Mouse (Mus musculus) cerebellum, adult 2 months (tissue): ENCODE measurements around the gene Cluap1. TPM values are rescaled to one million over a fixed set of nuclear protein-coding genes. Genes with fewer than 3 reads are reported as not detected.
"Not testable (repeated sequence)": the region's sequence is repeated elsewhere in the genome, so short reads cannot be mapped to it uniquely, and the experiment has no call there.

Experiments
- DNase-seq, 2 experiments: peaks; one replicate each; pipeline ENCODE4 v3.0.0; 2021
- H3K27ac ChIP-seq: fragments of 200-500 bp; 2 replicates; pipeline ENCODE4 v1.5.1; 2012; ENCODE audit warnings: low read length, control low read depth, inconsistent platforms; ENCODE audit not compliant: insufficient read depth
- H3K27me3 ChIP-seq: fragments of 200-500 bp; 2 replicates; pipeline ENCODE4 v1.6.1; 2012; ENCODE audit warnings: inconsistent platforms, mild to moderate bottlenecking, low read length, moderate library complexity; ENCODE audit not compliant: control insufficient read depth, insufficient read depth
- H3K4me1 ChIP-seq: fragments of 200-500 bp; 2 replicates; pipeline ENCODE4 v1.6.1; 2011; ENCODE audit warnings: low read length; ENCODE audit not compliant: control insufficient read depth, insufficient read depth
- H3K4me3 ChIP-seq: fragments of 200-500 bp; replicated peaks from 2 replicates; pipeline ENCODE3; 2011; ENCODE audit warnings: mild to moderate bottlenecking, low read depth, low read length, control low read depth; ENCODE audit not compliant: insufficient read depth
- CTCF ChIP-seq: fragments of 200-500 bp; IDR thresholded peaks from 2 replicates; pipeline ENCODE4 v1.5.1; 2011; ENCODE audit warnings: low read depth, mild to moderate bottlenecking, control low read depth, low read length, moderate library complexity, borderline replicate concordance; ENCODE audit not compliant: insufficient read depth
- POLR2A ChIP-seq: fragments of 200-500 bp; IDR thresholded peaks from 2 replicates; pipeline ENCODE4 v1.6.1; 2011; ENCODE audit warnings: low read length, control low read depth, borderline replicate concordance; ENCODE audit not compliant: insufficient read depth
- WGBS: fragments of 180-500 bp; shearing (Covaris S2); methylation state at CpG from one replicate; pipeline ENCODE4 v1.1.7; 2018; 5-methylcytosine and 5-hydroxymethylcytosine counted together
- polyA plus RNA-seq: library from polyadenylated mRNA; depleted of rRNA; stranded (reverse); fragments of >200 nt; gene quantifications from 2 replicates; pipeline ENCODE4 v1.2.3, GENCODE M21; 2012

The Cluap1 gene
- polyA plus RNA-seq, 1 experiment, result 24.6 TPM

GRCm38 (mm10) chr16:3934701-3935100, 26.1 kb downstream of the Cluap1 start:
- Histone ChIP-seq H3K27me3 (no peaks in the 10 kb centered on the region), H3K4me1 (no peaks in the 10 kb centered on the region), H3K27ac (no peak overlapping the region), H3K4me3 (no peak overlapping the region)
- WGBS, result 91% methylated on average over 4 of the region's 4 CpGs
- TF ChIP-seq CTCF (no peak), POLR2A (no peak)
- DNase-seq, result no peak

- 100% methylated on average over 1 of the region's 1 CpGs for WGBS
- Histone ChIP-seq H3K27ac (no peak overlapping the region), H3K4me3 (no peak overlapping the region), H3K4me1 (peaks cover 1% of the 10 kb centered on the region; the same call in 1 of the 2 replicates), H3K27me3 (no peaks in the 10 kb centered on the region)
- DNase-seq, result no peak
- TF ChIP-seq POLR2A (no peak), CTCF (no peak)
Measured at GRCm38 (mm10) chr16:3951141-3951540, 42.5 kb downstream of the Cluap1 start.

GRCm38 (mm10) chr16:3956369-3956768, 47.8 kb downstream of the Cluap1 start:
- 27% methylated on average over 6 of the region's 6 CpGs for WGBS
- Histone ChIP-seq H3K4me3 (no peak overlapping the region), H3K27me3 (no peaks in the 10 kb centered on the region), H3K4me1 (peaks cover 11% of the 10 kb centered on the region; the same call in 1 of the 2 replicates), H3K27ac (0 out of 2 replicates have a peak overlapping the region, but pooled peaks have one; percentile 19)
- peak; percentile 64 to 76 for DNase-seq
- TF ChIP-seq CTCF, result no peak
- TF ChIP-seq POLR2A, result no peak

GRCm38 (mm10) chr16:3959261-3959660, 50.7 kb downstream of the Cluap1 start:
- Histone ChIP-seq H3K4me1 (peaks cover 11% of the 10 kb centered on the region), H3K27ac (peak overlapping the region; percentile 15; the same call in 1 of the 2 replicates), H3K4me3 (no peak overlapping the region), H3K27me3 (no peaks in the 10 kb centered on the region)
- TF ChIP-seq CTCF, result no peak
- TF ChIP-seq POLR2A, result no peak
- WGBS, result 47% methylated on average over 2 of the region's 2 CpGs
- DNase-seq, result peak; percentile 60 to 84

GRCm38 (mm10) chr16:3964990-3965389, 56.4 kb downstream of the Cluap1 start:
- no peak overlapping the region for H3K4me3 ChIP-seq
- 23% methylated on average over 10 of the region's 10 CpGs for WGBS

GRCm38 (mm10) chr16:3965534-3965933, 56.9 kb downstream of the Cluap1 start:
- Histone ChIP-seq H3K4me1 (peaks cover 11% of the 10 kb centered on the region), H3K27me3 (no peaks in the 10 kb centered on the region), H3K27ac (no peak overlapping the region), H3K4me3 (no peak overlapping the region)
- 66% methylated on average over 3 of the region's 3 CpGs for WGBS
- DNase-seq, result no peak
- TF ChIP-seq POLR2A (no peak), CTCF (no peak)

More at GRCm38 (mm10) chr16:3964990-3965389, 56.4 kb downstream of the Cluap1 start:
- Histone ChIP-seq H3K4me1 (peaks cover 11% of the 10 kb centered on the region), H3K27me3 (no peaks in the 10 kb centered on the region), H3K27ac (no peak overlapping the region)
- no peak for TF ChIP-seq CTCF
- peak; percentile 44 for DNase-seq

GRCm38 (mm10) chr16:3974456-3974855, 65.9 kb downstream of the Cluap1 start:
- H3K4me3 ChIP-seq, H3K4me1 ChIP-seq, H3K27me3 ChIP-seq: not testable (repeated sequence)
- peak; percentile 40 to 53 for DNase-seq
- H3K27ac ChIP-seq, result peak overlapping the region; percentile 78; the same call in 1 of the 2 replicates
- WGBS, result 12% methylated on average over 19 of the region's 19 CpGs

- H3K27ac ChIP-seq, result no peak overlapping the region
- peaks cover 8% of the 10 kb centered on the region for H3K4me1 ChIP-seq
- H3K4me3 ChIP-seq, result no peak overlapping the region
- 95% methylated on average over 7 of the region's 7 CpGs for WGBS
- H3K27me3 ChIP-seq, result no peaks in the 10 kb centered on the region
- no peak for TF ChIP-seq POLR2A
- TF ChIP-seq CTCF, result no peak
- no peak for DNase-seq
Measured at GRCm38 (mm10) chr16:3975658-3976057, 67.1 kb downstream of the Cluap1 start.

- Histone ChIP-seq H3K27me3 (no peaks in the 10 kb centered on the region), H3K4me3 (no peak within 1 kb of the TSS), H3K27ac (no peak within 1 kb of the TSS), H3K4me1 (peaks cover 8% of the 10 kb centered on the region)
- 78% methylated on average over 4 of the region's 4 CpGs for WGBS
- no peak for TF ChIP-seq CTCF
- no peak for TF ChIP-seq POLR2A
- no peak for DNase-seq
Measured at GRCm38 (mm10) chr16:3976251-3976671, 67.7 kb downstream of the Cluap1 start, which contains the start of gene Nlrc3. Gene Nlrc3, minus strand, starts transcription at chr16:3976632.
